Mouse (Mus musculus) naive thymus-derived CD4-positive, alpha-beta T cell, adult 2 months (primary cell): ENCODE data around the gene Zfp110.
"Not testable (repeated sequence)": the region's sequence is repeated elsewhere in the genome, so short reads cannot be mapped to it uniquely, and the experiment has no call there.

ENCODE experiments used
- DNase-seq: peaks from one replicate; pipeline ENCODE4 v3.0.0-alpha.2; 2011; ENCODE audit warnings: low read depth

Gene Zfp110

GRCm38 (mm10) chr7:12834162-12835120 is at the start of gene Zfp110:
Gene Zfp110 (plus strand): TSS chr7:12834761.
- DNase-seq = peak; percentile 94

DNA sequence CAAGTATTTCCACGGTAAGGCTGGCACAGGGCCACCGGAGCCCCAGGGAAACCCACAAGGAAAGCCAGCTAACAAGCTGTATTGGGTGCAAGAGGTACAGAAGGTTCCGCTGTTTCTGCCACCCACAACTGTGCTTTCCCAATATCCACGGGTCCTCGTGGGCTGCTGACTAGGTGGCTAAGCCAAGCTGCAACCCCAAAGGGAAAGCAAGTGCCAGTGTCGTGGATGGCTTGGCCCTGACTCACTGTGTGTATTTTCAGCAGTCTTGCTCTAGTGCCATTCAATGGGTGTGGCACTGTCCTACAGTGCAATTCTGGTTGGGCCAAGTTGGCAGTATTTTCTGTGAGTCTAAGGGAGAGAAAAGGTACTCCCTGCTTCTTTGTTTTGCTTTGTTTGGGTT is 47.2 kb upstream of the Zfp110 start:
- no peak for DNase-seq

DNA sequence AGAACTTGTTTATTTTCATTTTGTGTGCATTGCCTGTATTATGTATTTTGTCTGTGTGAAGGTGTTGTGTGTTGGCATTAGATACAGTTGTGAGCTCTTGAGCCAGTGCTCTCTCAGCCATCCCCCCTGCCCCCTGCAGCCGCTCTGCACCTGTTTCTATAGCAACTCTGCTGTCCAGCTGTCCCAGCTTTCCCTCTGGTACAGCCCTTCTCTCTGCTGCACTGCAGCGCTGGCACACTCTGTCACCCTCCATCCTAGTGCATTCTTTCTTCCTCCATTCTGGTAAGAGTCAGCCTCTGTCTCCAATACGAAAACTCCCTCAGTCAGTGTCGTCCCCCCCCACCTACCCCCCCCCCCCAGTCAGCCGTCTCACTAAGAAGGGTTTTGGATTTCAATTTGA is 46.5 kb upstream of the Zfp110 start:
- no peak for DNase-seq

DNA sequence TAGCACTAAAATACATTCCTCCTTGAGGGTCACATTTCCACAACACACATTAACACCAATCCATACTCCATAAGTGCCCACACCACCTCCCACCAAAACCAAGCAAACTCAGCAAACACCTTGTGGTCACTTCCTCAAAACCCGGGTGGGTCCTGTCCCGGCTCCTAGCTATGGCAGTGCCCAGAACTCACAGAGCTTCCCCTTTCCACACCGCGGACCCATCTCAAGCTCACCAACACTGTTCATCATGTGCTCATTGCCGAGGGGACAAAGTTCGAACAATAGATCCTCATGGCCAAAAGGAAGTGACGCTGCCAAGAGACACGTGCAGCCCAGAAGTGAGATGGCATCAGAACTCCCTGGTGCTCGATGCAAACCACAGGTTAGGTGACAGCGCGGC is 41.9 kb upstream of the Zfp110 start:
- not testable (repeated sequence) for DNase-seq

DNA sequence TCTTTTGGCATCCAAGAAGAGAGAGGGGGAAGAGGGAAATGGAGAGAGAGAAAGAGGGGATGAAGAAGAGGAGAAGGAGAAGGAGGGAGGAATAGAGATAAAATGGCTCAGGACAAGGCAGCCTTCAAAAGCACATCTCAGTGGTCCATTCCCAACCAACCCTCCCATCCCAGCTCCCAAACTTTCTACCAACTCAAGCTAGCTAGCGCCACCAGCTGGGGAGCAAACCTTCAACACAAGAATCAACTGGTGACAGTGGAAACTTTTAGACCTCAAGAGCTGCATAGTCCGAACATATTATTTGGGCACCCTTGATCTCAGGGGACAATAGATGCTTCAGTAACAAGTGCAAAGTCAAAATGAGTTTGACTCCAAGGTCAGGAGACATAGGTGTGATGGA is 36.6 kb upstream of the Zfp110 start:
- DNase-seq = no peak

- DNase-seq = no peak
These were observed 35.0 kb upstream of the Zfp110 start for GRCm38 (mm10) chr7:12799554-12799953.

DNA sequence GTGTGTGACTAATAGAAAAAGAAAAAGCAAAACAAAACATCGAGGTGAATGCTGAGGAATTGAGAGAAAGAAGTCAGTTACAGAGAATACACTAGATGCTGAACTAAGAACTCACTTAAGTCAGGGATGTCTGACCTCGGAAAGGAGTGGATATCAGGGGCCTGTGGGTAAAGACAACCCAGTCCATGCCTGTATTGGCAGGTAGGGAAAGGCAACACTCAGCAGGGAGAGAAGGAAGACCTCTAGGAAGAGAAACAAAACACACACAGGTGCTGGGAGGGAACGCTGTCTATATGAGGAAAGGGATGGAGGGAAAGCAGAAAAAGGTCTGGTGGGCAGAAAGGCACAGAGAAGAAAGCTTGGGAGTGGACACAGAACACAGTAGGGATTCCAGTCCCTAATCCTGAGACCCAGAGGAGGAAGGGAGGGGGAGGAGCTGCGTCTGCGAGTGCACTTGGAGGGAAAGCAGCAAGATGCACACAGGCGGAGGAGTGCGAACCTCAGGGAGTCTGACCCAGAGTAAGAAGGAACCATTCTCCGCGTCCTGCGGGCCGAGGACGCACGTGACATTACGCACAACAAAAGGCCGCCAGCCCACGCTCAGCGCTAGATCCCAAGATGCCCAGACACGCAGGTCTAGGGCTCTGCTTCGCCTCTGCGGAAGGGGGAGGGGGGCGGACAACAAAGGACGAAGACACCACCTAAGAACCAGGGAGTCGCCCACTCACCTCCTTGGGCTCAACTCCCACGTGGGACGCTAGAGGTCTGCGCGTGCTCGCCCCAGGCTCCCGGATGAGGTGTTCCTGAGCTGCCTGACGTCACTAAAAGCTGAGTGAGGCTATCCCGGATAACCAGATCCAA is 31.5 kb upstream of the Zfp110 start, which contains the start of gene Zscan18:
Zscan18 (minus strand) TSS at position 770 of the 861 bp plus-strand sequence.
- DNase-seq = peak; percentile 68

DNA sequence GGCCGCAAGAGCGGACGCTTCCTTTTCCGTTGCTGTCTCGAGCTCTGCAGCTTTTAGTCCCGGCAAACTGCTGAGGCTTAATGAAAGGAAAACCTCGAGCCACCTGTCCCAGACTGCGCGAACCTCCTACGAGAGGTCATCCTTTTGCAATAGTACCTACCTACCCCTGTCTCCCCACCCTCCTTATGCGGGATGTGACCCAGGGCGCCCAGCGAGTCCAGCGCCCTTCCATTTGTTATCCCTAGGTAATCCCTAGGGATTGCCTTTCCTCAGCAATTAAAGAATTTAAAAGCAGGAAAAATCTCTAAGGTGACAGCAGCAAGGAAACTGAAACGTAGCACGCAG is 30.9 kb upstream of the Zfp110 start:
- DNase-seq = no peak

DNA sequence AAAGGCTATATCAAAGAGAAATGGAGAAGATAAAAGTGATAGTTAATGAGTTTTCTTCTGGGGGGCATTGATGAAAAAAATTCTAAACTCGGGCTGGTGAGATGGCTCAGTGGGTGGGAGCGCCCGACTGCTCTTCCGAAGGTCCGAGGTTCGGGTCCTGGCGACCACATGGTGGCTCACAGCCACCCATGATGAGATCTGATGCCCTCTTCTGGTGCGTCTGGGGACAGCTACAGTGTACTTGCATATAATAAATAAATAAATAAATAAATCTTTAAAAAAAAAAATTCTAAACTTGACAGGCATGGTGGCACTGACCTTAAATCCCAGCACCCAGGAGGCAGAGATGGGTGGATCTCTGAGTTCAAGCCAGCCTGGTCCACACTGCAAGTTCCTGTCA is 19.0 kb upstream of the Zfp110 start:
- DNase-seq = no peak

- DNase-seq = peak; percentile 97
These were observed 15.9 kb upstream of the Zfp110 start, which contains the start of gene Zfp329 for GRCm38 (mm10) chr7:12818521-12819295. Gene Zfp329 (minus strand): TSS chr7:12818858.

- DNase-seq = no peak
These were observed 671 bp downstream of the Zfp110 start for GRCm38 (mm10) chr7:12835193-12835671.

DNA sequence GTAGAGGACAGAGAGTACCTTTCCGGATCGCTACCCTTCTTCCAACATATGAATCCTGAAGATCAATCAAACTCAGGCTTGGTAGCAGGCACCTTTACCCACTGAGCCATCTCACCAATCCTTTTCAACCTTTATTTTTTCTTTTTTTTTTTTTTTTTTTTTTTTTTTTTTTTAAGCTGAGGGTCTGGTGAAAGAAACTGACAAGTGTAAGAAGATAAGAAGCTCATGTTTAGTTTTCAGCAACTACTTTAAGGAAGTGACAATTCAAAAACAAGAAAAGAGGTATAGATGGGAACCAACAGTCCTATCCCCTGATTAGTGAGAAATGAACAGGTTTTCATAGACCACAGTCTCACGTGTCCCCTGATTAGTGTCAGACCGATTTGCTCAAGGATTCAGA is 1.2 kb downstream of the Zfp110 start:
- DNase-seq = no peak

DNA sequence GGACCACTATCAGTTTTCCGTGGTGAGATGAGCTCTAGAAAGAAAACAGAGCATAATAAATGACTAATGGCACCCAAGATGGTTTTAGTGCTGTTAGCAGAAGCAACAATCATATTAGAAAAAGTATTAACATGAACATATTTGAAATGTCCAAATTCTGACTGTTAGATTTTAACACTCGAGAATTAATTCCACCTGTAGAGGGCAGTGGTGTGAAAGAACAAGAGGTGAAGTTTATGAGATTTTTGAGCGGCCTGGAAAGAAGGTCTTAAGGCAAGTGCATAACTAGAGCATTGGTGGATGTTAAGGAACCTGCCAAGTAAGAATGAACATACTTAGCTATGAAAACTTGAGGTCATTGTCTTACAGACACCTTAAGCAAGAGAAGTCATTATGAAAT is 39.7 kb downstream of the Zfp110 start:
- peak; percentile 75 for DNase-seq

- no peak for DNase-seq
These were observed 45.5 kb downstream of the Zfp110 start for GRCm38 (mm10) chr7:12880036-12880435.

DNA sequence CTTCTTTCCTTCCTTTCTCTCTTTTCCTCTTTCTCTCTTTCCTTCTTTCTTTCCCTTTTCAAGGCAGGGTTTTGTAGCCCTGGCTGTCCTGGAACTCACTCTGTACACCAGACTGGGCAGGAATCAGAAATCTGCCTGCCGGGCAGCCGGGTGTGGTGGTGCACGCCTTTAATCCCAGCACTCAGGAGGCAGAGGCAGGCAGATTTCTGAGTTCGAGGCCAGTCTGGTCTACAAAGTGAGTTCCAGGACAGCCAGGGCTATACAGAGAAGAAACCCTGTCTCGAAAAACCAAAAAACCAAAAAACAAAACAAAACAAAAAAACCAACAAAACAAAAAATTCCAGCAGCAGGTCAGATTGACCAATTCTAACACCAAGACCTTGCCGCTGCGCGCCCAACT is 45.9 kb downstream of the Zfp110 start:
- DNase-seq = not testable (repeated sequence)

- peak; percentile 87 for DNase-seq
These were observed 46.5 kb downstream of the Zfp110 start, which contains the start of gene Zfp128 for GRCm38 (mm10) chr7:12880911-12881660. Gene Zfp128 (plus strand): TSS chr7:12881177.

- DNase-seq = no peak
These were observed 52.2 kb downstream of the Zfp110 start for GRCm38 (mm10) chr7:12886563-12887266.

DNA sequence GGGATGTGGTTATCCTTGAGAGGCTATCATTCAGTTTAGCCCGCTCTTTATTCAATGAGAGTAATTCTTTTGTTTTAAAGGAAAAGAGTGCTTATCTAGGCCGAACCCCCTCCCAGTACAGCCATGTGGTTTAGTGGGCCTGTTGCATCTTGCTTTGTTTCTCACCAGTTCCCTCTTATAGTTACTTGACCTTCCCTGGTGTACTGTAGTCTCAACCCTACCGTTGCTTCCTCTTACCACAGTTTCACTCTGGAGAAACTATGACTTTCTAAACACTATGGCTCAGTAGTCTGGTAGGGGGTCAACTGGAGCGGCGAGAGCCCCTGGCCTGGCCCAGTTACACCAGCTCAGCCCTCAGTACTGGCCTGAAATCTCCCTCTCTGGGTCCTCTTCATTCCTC is 53.0 kb downstream of the Zfp110 start:
- DNase-seq = no peak

- no peak for DNase-seq
These were observed 56.4 kb downstream of the Zfp110 start for GRCm38 (mm10) chr7:12890928-12891327.

DNA sequence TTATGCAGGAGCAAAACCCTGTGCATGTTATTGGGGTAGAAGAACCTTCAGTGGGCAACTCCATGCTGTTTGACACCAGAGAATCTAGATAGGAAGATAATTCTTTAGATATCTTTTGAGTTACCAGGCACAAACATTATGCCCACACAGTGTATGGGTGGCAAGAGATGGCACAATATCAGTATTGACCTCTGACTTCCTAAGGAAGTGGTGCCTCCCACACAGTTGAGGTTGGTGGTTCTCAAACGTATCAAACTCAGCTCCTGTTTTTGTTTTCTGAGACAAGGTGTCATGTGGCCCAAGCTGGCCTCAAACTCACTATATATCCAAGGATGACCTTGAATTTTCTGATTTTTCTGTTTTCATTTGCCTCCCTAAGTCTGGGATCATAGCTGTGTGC is 56.8 kb downstream of the Zfp110 start:
- DNase-seq = no peak
